Mouse (Mus musculus) midbrain, embryonic 14.5 days (tissue): ENCODE results near the gene Rundc1. TPM values are rescaled to one million over a fixed set of nuclear protein-coding genes. Genes with fewer than 3 reads are reported as not detected.
A peak's percentile ranks its signal among the peaks of the same experiment; 100 is the strongest.
"Not testable (repeated sequence)": the region's sequence is repeated elsewhere in the genome, so short reads cannot be mapped to it uniquely, and the experiment has no call there.

Experiments
- ATAC-seq: fragments of 200-750 bp; cut with Nextera tagmentation; 2 replicates; pipeline ENCODE4 v1.8.0; 2017; ENCODE audit warnings: moderate number of reproducible peaks, moderate library complexity; ENCODE audit not compliant: low FRiP score, low TSS enrichment
- DNase-seq: peaks from one replicate; pipeline ENCODE4 v3.0.0-alpha.2; 2015
- H3K27ac ChIP-seq: fragments of 300-500 bp; sonication (generic); replicated peaks from 2 replicates; pipeline ENCODE4 v1.5.1; 2014; ENCODE audit warnings: mild to moderate bottlenecking, low read depth, low read length, moderate library complexity
- H3K27me3 ChIP-seq: fragments of 300-500 bp; sonication (generic); 2 replicates; pipeline ENCODE4 v1.6.1; 2014; ENCODE audit warnings: low read length, control low read depth, mixed read lengths; ENCODE audit not compliant: control insufficient read depth, insufficient read depth
- H3K36me3 ChIP-seq: fragments of 300-500 bp; sonication (generic); 2 replicates; pipeline ENCODE4 v1.6.1; 2014; ENCODE audit warnings: low read length, control low read depth; ENCODE audit not compliant: control insufficient read depth, insufficient read depth
- H3K4me1 ChIP-seq: fragments of 300-500 bp; sonication (generic); 2 replicates; pipeline ENCODE4 v1.6.1; 2014; ENCODE audit warnings: mild to moderate bottlenecking, antibody characterized with exemption, low read length, control low read depth; ENCODE audit not compliant: control insufficient read depth, insufficient read depth
- H3K4me2 ChIP-seq: fragments of 300-500 bp; sonication (generic); 2 replicates; pipeline ENCODE4 v1.6.1; 2014; ENCODE audit warnings: mild to moderate bottlenecking, low read length, moderate library complexity
- H3K4me3 ChIP-seq: fragments of 300-500 bp; sonication (generic); replicated peaks from 2 replicates; pipeline ENCODE4 v1.5.1; 2014; ENCODE audit warnings: low read depth, low read length
- H3K9ac ChIP-seq: fragments of 300-500 bp; sonication (generic); replicated peaks from 2 replicates; pipeline ENCODE4 v1.6.1; 2014; ENCODE audit warnings: mild to moderate bottlenecking, low read length, moderate library complexity
- H3K9me3 ChIP-seq: fragments of 300-500 bp; sonication (generic); 2 replicates; pipeline ENCODE4 v1.6.1; 2016; ENCODE audit warnings: low read length, control low read depth, mixed read lengths; ENCODE audit not compliant: control insufficient read depth
- WGBS: fragments of 180-500 bp; shearing (Covaris S2); extraction: QIAGEN DNeasy Blood & Tissue Kit; methylation state at CpG from one replicate; pipeline ENCODE4 v1.1.7; 2014; 5-methylcytosine and 5-hydroxymethylcytosine counted together
- polyA plus RNA-seq: library from polyadenylated mRNA; unstranded; fragments of >200 nt; fragmentation: Nextera tagmentation; extraction: Ambion mirVana; gene quantifications from 2 replicates; pipeline ENCODE4 v1.2.1, GENCODE M21; 2014

Rundc1 gene
- 21.1 and 23.1 TPM in 2 replicates for polyA plus RNA-seq

GRCm38 (mm10) chr11:101424925-101425813, at the start of gene Rundc1, which contains the start of gene Ptges3l:
Gene Rundc1 (plus strand): TSS chr11:101425085.
Gene Ptges3l (minus strand): TSS chr11:101425333.
- Histone ChIP-seq H3K9me3 (no peaks in the 10 kb centered on the region), H3K27me3 (no peaks in the 10 kb centered on the region), H3K4me3 (peak within 1 kb of the TSS; percentile 84), H3K36me3 (peaks cover 14% of the 10 kb centered on the region), H3K4me1 (peaks cover 23% of the 10 kb centered on the region), H3K9ac (peak within 1 kb of the TSS; percentile 80), H3K4me2 (peak within 1 kb of the TSS; percentile 79), H3K27ac (peak within 1 kb of the TSS; percentile 88)
- WGBS, result under 1% methylated on average over 81 of the region's 81 CpGs
- peak; percentile 90 for ATAC-seq
- peak; percentile 99 for DNase-seq

GRCm38 (mm10) chr11:101378196-101378595, 46.7 kb upstream of the Rundc1 start:
- not testable (repeated sequence) for H3K9ac ChIP-seq, H3K4me2 ChIP-seq, H3K27me3 ChIP-seq, H3K27ac ChIP-seq, H3K36me3 ChIP-seq, ATAC-seq, H3K4me1 ChIP-seq, H3K9me3 ChIP-seq, H3K4me3 ChIP-seq, DNase-seq
- 91% methylated on average over 8 of the region's 8 CpGs for WGBS

- H3K27me3 ChIP-seq, result no peaks in the 10 kb centered on the region
- 86% methylated on average over 6 of the region's 6 CpGs for WGBS
These were observed 46.0 kb upstream of the Rundc1 start for GRCm38 (mm10) chr11:101378926-101379325.

GRCm38 (mm10) chr11:101381817-101382216, 43.1 kb upstream of the Rundc1 start:
- WGBS, result 1% methylated on average over 4 of the region's 4 CpGs
- H3K27me3 ChIP-seq, result no peaks in the 10 kb centered on the region
- no peaks in the 10 kb centered on the region for H3K4me1 ChIP-seq
- H3K4me2 ChIP-seq, result no peak overlapping the region
- H3K9me3 ChIP-seq, result no peaks in the 10 kb centered on the region
- H3K4me3 ChIP-seq, result no peak overlapping the region
- H3K9ac ChIP-seq, result no peak overlapping the region
- peak; percentile 23 for DNase-seq
- no peak overlapping the region for H3K27ac ChIP-seq
- H3K36me3 ChIP-seq, result no peaks in the 10 kb centered on the region
- ATAC-seq, result no peak

More at GRCm38 (mm10) chr11:101378926-101379325, 46.0 kb upstream of the Rundc1 start:
- H3K4me1 ChIP-seq, result no peaks in the 10 kb centered on the region
- H3K36me3 ChIP-seq, result no peaks in the 10 kb centered on the region
- H3K9me3 ChIP-seq, result no peaks in the 10 kb centered on the region
- ATAC-seq (no peak), DNase-seq (no peak)
- no peak overlapping the region for H3K4me3 ChIP-seq
- no peak overlapping the region for H3K9ac ChIP-seq
- no peak overlapping the region for H3K27ac ChIP-seq
- H3K4me2 ChIP-seq, result no peak overlapping the region

GRCm38 (mm10) chr11:101395110-101395509, 29.8 kb upstream of the Rundc1 start:
- no peaks in the 10 kb centered on the region for H3K36me3 ChIP-seq
- DNase-seq (peak; percentile 90), ATAC-seq (no peak)
- H3K9me3 ChIP-seq, result no peaks in the 10 kb centered on the region
- no peak overlapping the region for H3K4me3 ChIP-seq
- no peak overlapping the region for H3K9ac ChIP-seq
- no peak overlapping the region for H3K4me2 ChIP-seq
- no peaks in the 10 kb centered on the region for H3K27me3 ChIP-seq
- H3K27ac ChIP-seq, result no peak overlapping the region
- no peaks in the 10 kb centered on the region for H3K4me1 ChIP-seq
- WGBS, result 5% methylated on average over 8 of the region's 8 CpGs

- ATAC-seq, result no peak
- 88% methylated on average over 2 of the region's 2 CpGs for WGBS
These were observed 9.6 kb upstream of the Rundc1 start for GRCm38 (mm10) chr11:101415306-101415705.

GRCm38 (mm10) chr11:101416433-101417100, 8.3 kb upstream of the Rundc1 start:
- Histone ChIP-seq H3K9me3 (no peaks in the 10 kb centered on the region), H3K4me2 (peak overlapping the region; percentile 67), H3K9ac (peak overlapping the region; percentile 81), H3K36me3 (peaks cover 22% of the 10 kb centered on the region), H3K4me1 (0 out of 2 replicates have a peak, but pooled peaks cover 6% of the 10 kb centered on the region), H3K27ac (peak overlapping the region; percentile 86), H3K27me3 (no peaks in the 10 kb centered on the region), H3K4me3 (peak overlapping the region; percentile 75)
- DNase-seq, result no peak
- peak; percentile 34; the same call in 1 of the 2 replicates for ATAC-seq
- 3% methylated on average over 11 of the region's 11 CpGs for WGBS

More at GRCm38 (mm10) chr11:101415306-101415705, 9.6 kb upstream of the Rundc1 start:
- H3K27ac ChIP-seq, result no peak overlapping the region
- no peak overlapping the region for H3K4me3 ChIP-seq
- 0 out of 2 replicates have a peak, but pooled peaks cover 6% of the 10 kb centered on the region for H3K4me1 ChIP-seq
- H3K4me2 ChIP-seq, result no peak overlapping the region
- no peak overlapping the region for H3K9ac ChIP-seq
- peaks cover 34% of the 10 kb centered on the region for H3K36me3 ChIP-seq
- H3K9me3 ChIP-seq, result no peaks in the 10 kb centered on the region
- no peaks in the 10 kb centered on the region for H3K27me3 ChIP-seq
- DNase-seq, result no peak

GRCm38 (mm10) chr11:101417101-101417855, 7.6 kb upstream of the Rundc1 start, which contains the start of gene Aarsd1:
Gene Aarsd1 (minus strand): TSS chr11:101417615.
- DNase-seq (peak; percentile 94), ATAC-seq (peak; percentile 76; the same call in 1 of the 2 replicates)
- peak within 1 kb of the TSS; percentile 75 for H3K4me3 ChIP-seq
- H3K27ac ChIP-seq, result peak within 1 kb of the TSS; percentile 86
- peak within 1 kb of the TSS; percentile 67 for H3K4me2 ChIP-seq
- no peaks in the 10 kb centered on the region for H3K9me3 ChIP-seq
- H3K36me3 ChIP-seq, result peaks cover 14% of the 10 kb centered on the region
- under 1% methylated on average over 45 of the region's 45 CpGs for WGBS
- H3K9ac ChIP-seq, result peak within 1 kb of the TSS; percentile 81
- 0 out of 2 replicates have a peak, but pooled peaks cover 6% of the 10 kb centered on the region for H3K4me1 ChIP-seq
- no peaks in the 10 kb centered on the region for H3K27me3 ChIP-seq
